Mouse (Mus musculus) ES-E14 (cell line): ENCODE results near the gene Micall2.

ENCODE experiments used
- CHD2 ChIP-seq: IDR thresholded peaks from 2 replicates; pipeline ENCODE4 v1.6.1; 2014; ENCODE audit warnings: mild to moderate bottlenecking, low read depth, low read length, inconsistent platforms
- HCFC1 ChIP-seq: IDR thresholded peaks from 2 replicates; pipeline ENCODE4 v1.6.1; 2012; ENCODE audit warnings: low read length, inconsistent platforms, borderline replicate concordance; ENCODE audit not compliant: insufficient read depth
- MAFK ChIP-seq: IDR thresholded peaks from 2 replicates; pipeline ENCODE4 v1.6.1; 2014; ENCODE audit warnings: mild to moderate bottlenecking, low read depth, low read length, inconsistent platforms; ENCODE audit not compliant: insufficient read depth
- ZC3H11A ChIP-seq: IDR thresholded peaks from 2 replicates; pipeline ENCODE4 v1.6.1; 2012; ENCODE audit warnings: low read depth, mild to moderate bottlenecking, inconsistent platforms, low read length, borderline replicate concordance
- ZNF384 ChIP-seq: IDR thresholded peaks from 2 replicates; pipeline ENCODE4 v1.6.1; 2012; ENCODE audit warnings: low read depth, low read length, inconsistent platforms

- TF ChIP-seq ZC3H11A (peak; percentile 47; the same call in 1 of the 2 replicates), ZNF384 (no peak), HCFC1 (no peak), MAFK (no peak), CHD2 (no peak)
Observed at GRCm38 (mm10) chr5:139717723-139718122, 18.4 kb downstream of the Micall2 start.
